Mouse (Mus musculus) granulocyte monocyte progenitor cell, adult 5-6 weeks (primary cell): ENCODE data around the gene 1810055G02Rik. TPM values are rescaled to one million over a fixed set of nuclear protein-coding genes. Genes with fewer than 3 reads are reported as not detected.

Experiments used
- ATAC-seq: replicated peaks from 2 replicates; pipeline ENCODE4 v1.8.0; 2016; ENCODE audit warnings: mild to moderate bottlenecking, moderate TSS enrichment, inconsistent platforms; ENCODE audit not compliant: poor library complexity, severe bottlenecking
- total RNA-seq, 2 experiments: library from RNA; stranded (forward) in 1 of 2; stranded (reverse) in 1 of 2; fragments of 200-712, 200-1000 nt in 1 of 2; fragments of >200 nt in 1 of 2; fragmentation: Nextera tagmentation in 1 of 2; gene quantifications; 2 replicates each; pipeline ENCODE4 v1.2.3; 2014 to 2017

The 1810055G02Rik gene
- total RNA-seq, 2 experiments from 2014 or later = 9.0 to 10.0 TPM

DNA sequence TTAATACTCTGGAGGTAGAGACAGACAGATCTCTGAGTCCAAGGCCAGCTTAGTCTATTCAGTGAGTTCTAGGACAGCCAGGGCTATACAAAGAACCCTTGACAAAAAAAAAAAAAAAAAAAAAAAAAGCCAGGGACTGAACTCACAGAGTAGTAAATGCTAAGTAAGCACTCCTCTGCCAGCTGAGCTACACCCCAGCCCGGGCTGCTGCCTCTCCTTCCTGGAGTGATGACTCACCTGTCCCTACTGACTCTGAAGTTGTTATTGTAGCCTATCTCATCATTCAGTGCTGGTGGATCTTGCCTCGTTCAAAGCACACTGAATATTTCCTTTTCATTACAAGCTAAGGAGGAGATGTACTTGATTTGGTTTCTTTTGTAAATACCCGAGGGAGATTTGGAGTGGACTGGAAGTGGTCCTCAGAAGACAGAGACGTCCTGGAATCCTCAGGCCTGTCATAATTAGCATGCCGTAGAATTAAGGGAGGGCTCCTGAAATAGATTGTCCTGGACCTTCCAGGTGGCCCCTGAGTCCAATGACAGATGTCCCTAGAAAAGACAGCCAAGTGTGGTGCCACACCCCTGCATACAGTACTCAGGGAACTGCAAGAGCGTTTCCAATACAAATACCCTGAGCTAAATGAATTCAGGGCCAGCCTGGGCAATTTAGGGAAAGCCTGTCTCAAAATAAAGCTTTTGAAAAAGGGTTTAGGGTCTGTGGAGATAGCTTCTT lies 15.5 kb upstream of the 1810055G02Rik start:
- no peak for ATAC-seq

DNA sequence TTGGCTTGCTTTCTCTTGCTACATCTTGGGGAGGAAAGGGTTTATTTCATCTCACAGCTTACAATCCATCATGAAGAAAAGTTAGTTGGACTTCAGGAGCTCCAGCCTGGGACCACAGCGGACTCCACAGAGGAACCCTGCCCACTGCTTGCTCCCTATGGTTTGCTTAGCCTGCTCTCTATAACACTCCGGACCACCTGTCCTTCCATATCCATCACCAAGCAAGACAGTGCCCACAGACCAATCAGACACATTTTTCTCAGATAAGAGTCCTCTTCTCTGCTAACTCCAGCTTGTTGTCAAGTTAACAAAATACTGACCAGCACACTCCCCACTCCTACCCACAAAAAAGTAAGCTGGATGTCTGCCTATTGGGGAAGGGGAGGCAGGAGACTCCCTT lies 13.6 kb upstream of the 1810055G02Rik start:
- ATAC-seq = no peak

DNA sequence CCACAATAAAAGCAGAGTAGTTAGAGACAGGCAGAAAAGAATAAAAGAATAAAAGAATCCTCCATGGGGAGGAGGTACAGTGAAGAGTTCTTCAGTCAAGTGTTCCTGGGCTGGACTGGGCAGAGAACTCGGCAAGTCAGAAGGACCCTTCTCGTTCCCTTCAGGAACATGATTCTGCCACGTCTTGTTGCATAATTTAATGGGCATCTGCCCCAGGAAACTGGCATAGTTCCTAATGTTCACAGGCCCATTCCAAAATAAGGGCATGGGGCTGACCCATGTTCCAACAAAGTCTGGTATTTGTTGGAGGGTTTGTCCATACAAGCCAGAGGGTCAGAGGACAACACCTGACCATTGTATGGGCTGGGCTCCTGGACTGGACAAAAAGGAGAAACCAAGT lies 13.1 kb upstream of the 1810055G02Rik start:
- ATAC-seq = no peak

DNA sequence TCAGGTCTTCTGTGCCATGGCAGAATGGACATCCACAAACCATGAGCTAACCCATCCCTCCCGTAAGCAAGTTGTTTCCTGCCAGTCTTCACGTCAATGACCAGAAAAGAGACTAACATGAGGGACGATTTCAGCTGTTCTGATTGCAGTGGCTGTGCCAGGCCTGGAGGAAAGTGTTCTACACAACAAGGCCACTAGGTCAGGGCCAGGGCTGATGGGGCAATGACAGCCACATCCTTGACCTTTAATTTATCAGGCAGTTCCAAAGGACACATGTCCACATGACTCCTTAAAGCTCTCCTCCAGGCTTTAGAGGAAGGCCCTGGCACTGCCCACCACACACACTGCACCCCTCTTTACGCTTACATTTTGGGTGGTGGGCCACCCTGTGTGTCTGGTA lies 12.6 kb upstream of the 1810055G02Rik start:
- ATAC-seq = no peak

DNA sequence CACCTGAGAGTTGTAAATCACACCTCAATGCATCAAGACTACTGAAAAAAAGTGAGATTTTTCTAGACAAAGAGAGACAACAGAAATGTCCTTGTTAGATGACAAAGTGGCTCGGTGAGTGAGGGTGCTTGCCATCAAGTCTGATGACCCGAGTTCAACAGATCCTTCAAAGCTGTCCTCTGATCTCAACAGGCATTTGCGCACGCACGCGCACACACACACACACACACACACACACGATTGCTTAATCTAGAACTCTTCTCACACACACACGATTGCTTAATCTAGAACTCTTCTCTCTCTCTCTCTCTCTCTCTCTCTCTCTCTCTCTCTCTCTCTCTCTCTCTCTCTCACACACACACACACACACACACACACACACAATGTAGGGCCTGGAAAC lies 12.1 kb upstream of the 1810055G02Rik start:
- peak; percentile 51 for ATAC-seq

- ATAC-seq = no peak
These were observed 10.1 kb upstream of the 1810055G02Rik start for GRCm38 (mm10) chr19:3698035-3698434.

- ATAC-seq = peak; percentile 81
These were observed 8.3 kb upstream of the 1810055G02Rik start for GRCm38 (mm10) chr19:3699508-3700438.

DNA sequence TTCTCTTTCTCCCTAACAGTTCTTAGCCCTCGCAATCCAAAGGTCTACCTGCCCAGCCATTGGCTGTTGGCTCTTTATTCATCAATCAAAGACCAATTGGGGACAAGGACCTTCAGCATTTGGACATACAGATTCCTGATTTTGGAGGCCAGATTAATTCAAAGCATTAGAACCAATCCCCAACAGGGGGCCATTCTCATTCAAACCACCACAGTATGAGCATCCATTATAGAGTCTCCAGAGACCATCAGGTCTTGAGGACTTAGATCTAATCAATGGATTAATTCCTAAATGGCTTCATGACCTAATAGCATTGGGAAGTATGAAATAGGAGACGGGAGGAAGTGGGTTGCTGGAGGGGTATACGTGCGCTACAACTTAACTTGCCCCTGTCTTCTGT lies 5.6 kb upstream of the 1810055G02Rik start:
- no peak for ATAC-seq

DNA sequence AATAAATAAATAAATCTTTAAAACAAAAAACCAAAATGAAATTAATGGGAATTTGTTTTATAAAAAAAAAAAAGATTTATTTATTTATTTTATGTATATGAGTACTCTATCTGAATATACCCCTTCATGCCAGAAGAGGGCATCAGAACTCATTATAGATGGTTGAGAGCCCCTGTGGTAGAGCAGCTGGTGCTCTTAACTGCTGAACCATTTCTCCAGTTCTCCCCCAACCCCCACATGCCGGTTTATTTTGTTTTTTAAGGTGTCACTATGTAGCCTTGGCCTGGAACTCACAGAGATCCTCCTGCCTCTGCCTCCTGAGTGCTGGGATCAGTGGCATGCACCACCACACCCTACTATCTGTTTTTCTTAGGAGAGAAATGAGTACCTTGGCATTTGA lies 1.8 kb upstream of the 1810055G02Rik start:
- no peak for ATAC-seq

- no peak for ATAC-seq
These were observed 540 bp upstream of the 1810055G02Rik start for GRCm38 (mm10) chr19:3707553-3707952.

DNA sequence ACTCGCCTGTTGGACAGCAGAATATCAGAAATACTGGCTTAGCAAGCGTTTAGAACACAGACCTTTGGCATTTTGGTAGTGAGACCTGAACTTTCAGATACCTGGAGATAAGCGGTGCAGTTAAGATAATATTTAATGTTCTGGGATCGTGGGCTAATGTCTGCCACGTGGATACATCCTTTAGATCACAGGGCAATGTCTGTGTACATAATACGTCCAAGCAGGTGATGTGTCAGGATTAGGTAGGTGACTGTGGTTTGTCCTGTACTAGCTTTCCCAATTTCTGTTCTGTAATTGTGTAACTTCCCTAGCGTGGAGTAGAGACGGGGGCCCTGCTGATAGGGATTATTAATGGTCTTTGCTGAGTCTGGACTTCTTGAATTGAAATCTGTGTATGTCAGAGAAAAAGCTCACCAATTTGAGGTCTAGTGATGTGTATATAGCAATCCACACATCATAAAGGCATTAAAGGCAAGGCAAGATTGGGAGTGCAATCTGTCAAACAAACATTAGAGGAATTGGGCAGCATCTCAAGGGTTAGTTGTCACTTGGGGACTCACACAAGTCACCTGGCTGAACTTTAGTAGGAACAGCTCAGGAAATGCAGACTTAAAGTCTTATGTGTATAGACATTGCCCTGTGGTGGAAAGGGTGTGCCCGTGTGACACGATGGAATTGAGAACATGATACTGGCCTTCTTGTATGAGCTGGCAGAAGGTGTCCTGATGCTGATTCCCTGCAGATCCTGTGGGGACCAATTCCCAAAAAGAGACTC lies 1.1 kb downstream of the 1810055G02Rik start:
- peak; percentile 21; the same call in 1 of the 2 replicates for ATAC-seq

DNA sequence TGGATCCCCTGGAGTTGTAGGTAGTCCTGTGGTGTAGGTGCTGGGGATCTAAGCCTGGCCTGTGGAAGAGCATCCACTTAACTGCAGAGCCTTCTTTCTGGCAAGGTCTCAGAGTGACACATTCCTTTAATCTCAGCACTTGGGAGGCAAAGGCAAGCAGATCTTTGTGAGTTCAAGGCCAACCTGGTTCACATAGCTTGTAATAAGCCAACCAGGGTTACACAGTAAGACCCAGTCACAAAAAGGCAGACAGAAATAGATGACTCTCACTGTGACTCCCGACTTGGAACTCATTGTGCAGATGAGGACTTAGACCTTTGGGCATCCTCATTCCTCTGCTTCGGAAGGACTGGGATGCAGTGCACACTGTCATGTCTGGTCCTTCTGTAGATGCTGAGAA lies 2.3 kb downstream of the 1810055G02Rik start:
- ATAC-seq = no peak

DNA sequence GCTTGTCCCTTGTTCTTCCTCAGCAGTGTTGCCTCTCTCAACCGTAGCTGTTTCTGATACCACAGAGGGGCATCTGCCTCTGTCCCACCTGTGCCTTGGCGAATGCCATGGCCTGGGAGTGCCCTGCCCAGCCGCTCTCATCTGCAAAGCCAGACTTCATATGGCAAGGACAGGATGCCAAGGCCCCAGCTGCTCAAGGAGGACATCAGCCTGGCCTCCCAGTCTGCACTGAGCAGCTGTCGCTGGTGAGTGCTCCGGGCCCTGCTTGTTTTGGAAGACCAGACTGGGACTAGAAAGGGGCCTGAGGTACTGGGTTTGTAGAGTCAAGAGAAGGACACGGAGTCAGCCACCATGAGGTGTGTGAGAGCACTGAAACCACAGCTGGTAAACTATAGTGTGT lies 6.3 kb downstream of the 1810055G02Rik start:
- no peak for ATAC-seq

- ATAC-seq = peak; percentile 60
These were observed 10.6 kb downstream of the 1810055G02Rik start for GRCm38 (mm10) chr19:3718481-3719361.

DNA sequence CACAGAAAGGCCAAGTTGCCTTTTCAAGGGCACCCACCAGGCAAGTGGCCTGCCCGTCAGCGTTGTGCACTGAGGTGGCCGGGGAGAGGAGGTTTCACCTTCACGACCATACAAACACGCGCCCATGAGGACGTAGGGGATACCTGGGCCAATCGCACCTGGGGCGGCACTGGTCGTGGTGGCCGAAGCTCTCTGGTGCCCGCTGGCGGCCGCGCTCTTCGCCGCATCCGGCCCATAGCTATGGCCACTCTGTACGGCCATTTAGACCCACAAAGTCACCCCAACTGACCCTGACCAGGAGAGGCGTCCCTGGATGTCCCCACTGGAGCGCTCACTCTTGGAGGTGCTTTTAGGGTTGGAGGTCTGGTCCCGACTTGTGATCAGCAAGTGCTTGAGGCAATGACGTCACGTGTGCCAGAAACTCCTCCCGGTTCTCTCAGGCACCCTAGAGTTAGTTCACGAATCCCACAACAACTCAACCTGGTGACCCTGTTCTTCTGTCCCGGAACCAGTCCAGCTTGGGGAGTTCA lies 11.3 kb downstream of the 1810055G02Rik start:
- peak; percentile 40 for ATAC-seq

- ATAC-seq = peak; percentile 75
These were observed 15.1 kb downstream of the 1810055G02Rik start for GRCm38 (mm10) chr19:3723170-3723569.

DNA sequence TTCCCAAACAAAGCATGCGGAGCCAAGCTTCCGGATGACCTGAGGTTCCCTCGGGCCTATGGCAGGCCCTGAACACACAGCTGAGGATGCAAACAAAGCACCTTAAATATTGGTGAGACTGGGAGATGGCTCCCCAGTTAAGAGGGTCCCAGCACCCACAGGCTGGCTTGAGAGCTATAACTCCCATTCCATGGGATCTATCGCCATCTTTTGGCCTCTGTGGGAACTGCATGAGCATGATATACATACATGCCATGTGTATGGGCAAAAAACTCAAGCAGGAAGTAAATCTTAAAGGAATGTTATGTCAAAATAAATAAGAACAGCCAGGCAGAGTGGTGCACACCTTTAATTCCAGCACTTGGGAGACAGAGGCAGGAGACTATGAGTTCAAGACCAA lies 15.8 kb downstream of the 1810055G02Rik start:
- peak; percentile 43; the same call in 1 of the 2 replicates for ATAC-seq

- peak; percentile 40; the same call in 1 of the 2 replicates for ATAC-seq
These were observed 16.7 kb downstream of the 1810055G02Rik start for GRCm38 (mm10) chr19:3724779-3725178.

DNA sequence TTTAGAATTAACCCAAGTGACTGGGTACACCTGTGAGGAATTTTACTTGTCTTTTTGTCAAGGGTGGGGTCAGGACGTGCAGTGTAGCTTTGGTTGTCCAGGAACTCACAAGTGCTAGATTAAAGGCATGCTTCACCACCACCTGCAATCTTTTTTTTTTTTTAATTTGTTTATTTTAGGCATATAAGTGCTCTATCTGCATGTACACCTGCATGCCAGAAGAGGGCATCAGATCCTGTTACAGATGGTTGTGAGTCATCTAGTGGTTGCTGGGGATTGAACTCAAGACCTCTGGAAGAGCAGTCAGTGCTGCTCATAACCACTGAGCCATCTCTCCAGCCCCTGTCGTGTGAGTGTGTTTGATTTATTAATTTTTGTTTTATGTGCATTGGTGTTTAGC lies 20.8 kb downstream of the 1810055G02Rik start:
- no peak for ATAC-seq
